Mouse (Mus musculus) erythroblast, embryonic 14.5 days (primary cell): ENCODE measurements around the gene Cep72.

Experiments used
- GATA1 ChIP-seq: IDR thresholded peaks from 2 replicates; pipeline ENCODE4 v1.6.1; 2012; ENCODE audit warnings: low read length, inconsistent platforms, mixed read lengths
- TAL1 ChIP-seq: IDR thresholded peaks from 3 replicates; pipeline ENCODE4 v1.6.1; 2012; ENCODE audit warnings: low read length, inconsistent platforms, mixed read lengths

DNA sequence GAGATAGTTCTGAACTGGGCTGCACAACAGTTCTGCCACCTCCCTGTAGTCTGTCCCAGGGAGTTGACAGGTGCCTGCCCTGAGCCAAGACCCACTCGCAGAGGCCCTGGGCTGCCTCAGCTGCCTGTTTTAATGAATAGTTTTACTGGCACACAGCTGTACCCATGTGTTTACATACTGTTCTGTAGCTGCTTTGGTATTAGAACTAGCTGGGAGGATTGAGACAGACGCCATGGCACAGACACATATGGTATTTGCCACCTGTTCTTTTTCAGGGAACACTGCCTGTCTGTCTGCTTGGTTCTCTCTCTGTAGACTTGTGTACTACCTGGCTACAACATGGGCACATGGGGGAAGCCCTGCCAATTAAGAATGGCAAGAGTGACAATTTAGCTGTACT is 27.3 kb downstream of the Cep72 start:
- TF ChIP-seq GATA1 (no peak), TAL1 (no peak)
